Mouse (Mus musculus) CH12.LX (cell line): ENCODE results near the gene Jdp2. TPM values are rescaled to one million over a fixed set of nuclear protein-coding genes. Genes with fewer than 3 reads are reported as not detected.

Source experiments
- DNase-seq: peaks from one replicate; pipeline ENCODE4 v3.0.0-alpha.2; 2013; ENCODE audit errors: extremely low read depth
- H3K27ac ChIP-seq: 2 replicates; pipeline ENCODE4 v1.5.1; 2012; ENCODE audit warnings: low read depth, mild to moderate bottlenecking, control low read depth, moderate library complexity; ENCODE audit not compliant: insufficient read depth
- H3K27me3 ChIP-seq: replicated peaks from 2 replicates; pipeline ENCODE3; 2012; ENCODE audit warnings: inconsistent platforms
- H3K36me3 ChIP-seq, 2 experiments: replicated peaks in 1 of 2; 2 replicates each; pipeline versions ENCODE3 to v1.6.1; 2012; ENCODE audit warnings: inconsistent platforms in 1 of 2, low read length in 1 of 2, mild to moderate bottlenecking in 1 of 2, mixed read lengths in 1 of 2, moderate library complexity in 1 of 2; ENCODE audit not compliant: control insufficient read depth in 1 of 2, insufficient read depth in 1 of 2
- H3K4me1 ChIP-seq, 2 experiments: 2 replicates each; pipeline ENCODE4 v1.6.1; 2012; ENCODE audit warnings: inconsistent platforms in 1 of 2, moderate library complexity in 1 of 2; ENCODE audit not compliant: insufficient read depth in 2 of 2, control insufficient read depth in 1 of 2
- H3K4me2 ChIP-seq: 2 replicates; pipeline ENCODE4 v1.6.1; 2012; ENCODE audit warnings: low read depth, mild to moderate bottlenecking, control low read depth; ENCODE audit not compliant: poor library complexity, insufficient read depth, severe bottlenecking
- H3K4me3 ChIP-seq, 3 experiments: fragments of 150-350 bp in 1 of 3; sonication (generic) in 1 of 3; replicated peaks in 1 of 3; 2 replicates each; pipeline versions ENCODE3 to v1.5.1; 2011 to 2012; ENCODE audit warnings: low read depth in 2 of 3, low read length in 2 of 3, mild to moderate bottlenecking in 2 of 3, moderate library complexity in 2 of 3, control low read depth in 1 of 3, improper control_type of control experiment in 1 of 3, inconsistent platforms in 1 of 3, mixed read lengths in 1 of 3; ENCODE audit not compliant: poor library complexity in 1 of 3
- H3K79me2 ChIP-seq: replicated peaks from 2 replicates; pipeline ENCODE4 v1.6.1; 2012; ENCODE audit warnings: mild to moderate bottlenecking, moderate library complexity; ENCODE audit not compliant: control insufficient read depth, poor library complexity, insufficient read depth, severe bottlenecking; ENCODE audit errors: extremely low read depth
- H3K9ac ChIP-seq: 2 replicates; pipeline ENCODE4 v1.6.1; 2012; ENCODE audit warnings: low read depth, mild to moderate bottlenecking, control low read depth, moderate library complexity; ENCODE audit not compliant: insufficient read depth
- H3K9me3 ChIP-seq: replicated peaks from 2 replicates; pipeline ENCODE3; 2012; ENCODE audit warnings: low read length, inconsistent platforms, mixed read lengths
- BHLHE40 ChIP-seq: IDR thresholded peaks from 2 replicates; pipeline ENCODE4 v1.6.1; 2011; ENCODE audit warnings: mild to moderate bottlenecking, low read depth, low read length, improper control_type of control experiment
- CHD1 ChIP-seq: IDR thresholded peaks from 2 replicates; pipeline ENCODE4 v1.6.1; 2012; ENCODE audit warnings: low read depth, low read length, improper control_type of control experiment, inconsistent platforms
- CHD2 ChIP-seq: IDR thresholded peaks from 2 replicates; pipeline ENCODE4 v1.6.1; 2011; ENCODE audit warnings: low read length, improper control_type of control experiment
- CTCF ChIP-seq, 2 experiments: IDR thresholded peaks in 1 of 2; conservative IDR thresholded peaks in 1 of 2; 2 replicates each; pipeline ENCODE4 v1.5.1; 2011 to 2012; ENCODE audit warnings: low read depth in 2 of 2, low read length in 2 of 2, improper control_type of control experiment in 1 of 2, inconsistent platforms in 1 of 2, mild to moderate bottlenecking in 1 of 2, moderate library complexity in 1 of 2
- ELF1 ChIP-seq: IDR thresholded peaks from 2 replicates; pipeline ENCODE4 v1.6.1; 2014; ENCODE audit warnings: low read depth, mild to moderate bottlenecking, inconsistent platforms, low read length, improper control_type of control experiment
- EP300 ChIP-seq: IDR thresholded peaks from 2 replicates; pipeline ENCODE4 v1.6.1; 2011; ENCODE audit warnings: low read length, improper control_type of control experiment
- GABPA ChIP-seq: IDR thresholded peaks from 2 replicates; pipeline ENCODE4 v1.6.1; 2012; ENCODE audit warnings: low read depth, low read length, improper control_type of control experiment, inconsistent platforms; ENCODE audit not compliant: insufficient replicate concordance
- HCFC1 ChIP-seq: IDR thresholded peaks from 2 replicates; pipeline ENCODE4 v1.6.1; 2012; ENCODE audit warnings: low read depth, mild to moderate bottlenecking, inconsistent platforms, low read length, improper control_type of control experiment
- IRF4 ChIP-seq: IDR thresholded peaks from 2 replicates; pipeline ENCODE4 v1.6.1; 2014; ENCODE audit warnings: low read depth, mild to moderate bottlenecking, inconsistent platforms, low read length, improper control_type of control experiment
- JUN ChIP-seq: IDR thresholded peaks from 2 replicates; pipeline ENCODE4 v1.6.1; 2011; ENCODE audit warnings: low read depth, mild to moderate bottlenecking, low read length, improper control_type of control experiment, moderate library complexity; ENCODE audit not compliant: insufficient read depth
- JUND ChIP-seq: conservative IDR thresholded peaks from 2 replicates; pipeline ENCODE4 v1.6.1; 2011; ENCODE audit warnings: low read depth, low read length, improper control_type of control experiment
- MAFK ChIP-seq: IDR thresholded peaks from 2 replicates; pipeline ENCODE4 v1.6.1; 2011; ENCODE audit warnings: low read length, improper control_type of control experiment; ENCODE audit not compliant: insufficient replicate concordance
- MAX ChIP-seq: IDR thresholded peaks from 2 replicates; pipeline ENCODE4 v1.6.1; 2011; ENCODE audit warnings: low read length, improper control_type of control experiment
- MAZ ChIP-seq: IDR thresholded peaks from 2 replicates; pipeline ENCODE4 v1.6.1; 2012; ENCODE audit warnings: low read depth, mild to moderate bottlenecking, inconsistent platforms, low read length, improper control_type of control experiment, moderate library complexity
- MEF2A ChIP-seq: IDR thresholded peaks from 2 replicates; pipeline ENCODE4 v1.6.1; 2014; ENCODE audit warnings: low read depth, mild to moderate bottlenecking, inconsistent platforms, low read length, improper control_type of control experiment, borderline replicate concordance
- MXI1 ChIP-seq: IDR thresholded peaks from 2 replicates; pipeline ENCODE4 v1.6.1; 2011; ENCODE audit warnings: mild to moderate bottlenecking, low read depth, low read length, improper control_type of control experiment
- MYC ChIP-seq: IDR thresholded peaks from 2 replicates; pipeline ENCODE4 v1.6.1; 2011; ENCODE audit warnings: low read depth, mild to moderate bottlenecking, improper control_type of control experiment, low read length
- NELFE ChIP-seq: IDR thresholded peaks from 2 replicates; pipeline ENCODE4 v1.6.1; 2011; ENCODE audit warnings: low read depth, low read length, improper control_type of control experiment
- NRF1 ChIP-seq: IDR thresholded peaks from 2 replicates; pipeline ENCODE4 v1.6.1; 2014; ENCODE audit warnings: low read depth, mild to moderate bottlenecking, inconsistent platforms, low read length, improper control_type of control experiment, moderate library complexity
- PAX5 ChIP-seq: IDR thresholded peaks from 2 replicates; pipeline ENCODE4 v1.6.1; 2012; ENCODE audit warnings: low read length, inconsistent platforms, mixed read lengths
- POLR2A ChIP-seq: IDR thresholded peaks from 2 replicates; pipeline ENCODE4 v1.6.1; 2011; ENCODE audit warnings: low read depth, mild to moderate bottlenecking, improper control_type of control experiment, low read length
- POLR2AphosphoS2 ChIP-seq: IDR thresholded peaks from 2 replicates; pipeline ENCODE4 v1.6.1; 2011; ENCODE audit warnings: low read depth, low read length, improper control_type of control experiment
- RCOR1 ChIP-seq: conservative IDR thresholded peaks from 2 replicates; pipeline ENCODE4 v1.6.1; 2012; ENCODE audit warnings: low read depth, mild to moderate bottlenecking, inconsistent platforms, low read length, improper control_type of control experiment
- SIN3A ChIP-seq: IDR thresholded peaks from 2 replicates; pipeline ENCODE4 v1.6.1; 2012; ENCODE audit warnings: low read length, improper control_type of control experiment, inconsistent platforms
- SMC3 ChIP-seq: IDR thresholded peaks from 2 replicates; pipeline ENCODE4 v1.6.1; 2011; ENCODE audit warnings: low read depth, low read length, improper control_type of control experiment
- UBTF ChIP-seq: IDR thresholded peaks from 2 replicates; pipeline ENCODE4 v1.6.1; 2012; ENCODE audit warnings: low read depth, mild to moderate bottlenecking, inconsistent platforms, low read length, improper control_type of control experiment, moderate library complexity
- USF1 ChIP-seq: IDR thresholded peaks from 2 replicates; pipeline ENCODE4 v1.6.1; 2014; ENCODE audit warnings: low read depth, mild to moderate bottlenecking, inconsistent platforms, low read length, improper control_type of control experiment
- USF2 ChIP-seq: conservative IDR thresholded peaks from 2 replicates; pipeline ENCODE4 v1.6.1; 2011; ENCODE audit warnings: low read depth, low read length, improper control_type of control experiment
- ZC3H11A ChIP-seq: IDR thresholded peaks from 2 replicates; pipeline ENCODE4 v1.6.1; 2012; ENCODE audit warnings: low read depth, mild to moderate bottlenecking, inconsistent platforms, low read length, improper control_type of control experiment
- ZKSCAN1 ChIP-seq: IDR thresholded peaks from 2 replicates; pipeline ENCODE4 v1.6.1; 2012; ENCODE audit warnings: low read depth, inconsistent platforms, low read length, improper control_type of control experiment, borderline replicate concordance
- ZMIZ1 ChIP-seq: IDR thresholded peaks from 2 replicates; pipeline ENCODE4 v1.6.1; 2012; ENCODE audit warnings: low read depth, mild to moderate bottlenecking, inconsistent platforms, low read length, improper control_type of control experiment
- ZNF384 ChIP-seq: IDR thresholded peaks from 2 replicates; pipeline ENCODE4 v1.6.1; 2012; ENCODE audit warnings: low read depth, low read length, improper control_type of control experiment, inconsistent platforms
- dilution Hi-C: fragments of 300-500 bp; cut with MboI; formaldehyde crosslinking; loops from 2 replicates; pipeline ENCODE4 v1.14.3; 2020; ENCODE audit warnings: low sequenced_read_pairs; ENCODE audit not compliant: extremely low pct_unique_long_range_greater_than_20kb, extremely low pct_ligation_motif_present
- in situ Hi-C: fragments of 300-500 bp; cut with MboI; formaldehyde crosslinking; loops from 3 replicates; pipeline ENCODE4 v1.14.3; 2019; ENCODE audit warnings: low sequenced_read_pairs, low pct_ligation_motif_present, low pct_unique_long_range_greater_than_20kb, mixed read lengths
- polyA plus RNA-seq: library from polyadenylated mRNA; unstranded; fragments of >175 nt; gene quantifications from 2 replicates; pipeline ENCODE4 v1.2.1, GENCODE M21; 2012; ENCODE audit warnings: low read depth; ENCODE audit not compliant: insufficient read length
- total RNA-seq, 2 experiments: library from RNA; depleted of rRNA; stranded (reverse); fragments of 300-350 nt in 1 of 2; fragments of >200 nt in 1 of 2; gene quantifications; 2 replicates each; pipeline ENCODE4 v1.2.3; 2012 to 2014

Jdp2 gene
- total and polyA plus RNA-seq, 3 experiments, result 64.7 to 104 (median 86.5) TPM

- Histone ChIP-seq H3K27ac (peak overlapping the region; percentile 72), H3K27me3 (no peaks in the 10 kb centered on the region), H3K4me3 (no peak overlapping the region), H3K4me2 (no peak overlapping the region), H3K36me3 (peaks cover 48 to 90% of the 10 kb centered on the region in 2 experiments), H3K9ac (no peak overlapping the region), H3K9me3 (no peaks in the 10 kb centered on the region), H3K79me2 (peaks cover 5% of the 10 kb centered on the region), H3K4me1 (peaks cover 16 to 97% of the 10 kb centered on the region in 2 experiments)
- dilution Hi-C loops (no loop called here), in situ Hi-C loops (no loop called here)
- TF ChIP-seq NELFE (no peak), POLR2AphosphoS2 (no peak), MAFK (no peak), UBTF (no peak), USF2 (no peak), RCOR1 (no peak), ELF1 (no peak), POLR2A (no peak), ZC3H11A (no peak), USF1 (no peak), CTCF (conservative IDR thresholded peaks at IDR 0.05 in 1 of 2, IDR thresholded peaks at IDR 0.05 in 1 of 2; ENCODE audit: low read depth in 2 of 2, low read length in 2 of 2) (no peak), JUND (no peak), CHD1 (no peak), ZMIZ1 (no peak), NRF1 (no peak), MXI1 (no peak), ZKSCAN1 (no peak), IRF4 (no peak), EP300 (no peak), MAZ (no peak)
- DNase-seq, result no peak
These were observed 24.9 kb downstream of the Jdp2 start for GRCm38 (mm10) chr12:85623711-85624110.

GRCm38 (mm10) chr12:85624652-85625051 is 25.8 kb downstream of the Jdp2 start:
- peak; percentile 87 for DNase-seq
- in situ Hi-C loops, result no loop called here
- peak; percentile 53; the same call in 1 of the 2 replicates for TF ChIP-seq MEF2A
- TF ChIP-seq RCOR1, result 0 out of 2 replicates have a peak, but pooled peaks have one; percentile 16
- no peak for TF ChIP-seq ELF1
- TF ChIP-seq IRF4, result peak; percentile 81
- no peak for TF ChIP-seq NELFE
- no peak; the same call in 1 of the 2 replicates for TF ChIP-seq MYC
- TF ChIP-seq MXI1, result peak; percentile 62; the same call in 1 of the 2 replicates
- peak; percentile 76 for TF ChIP-seq MAX
- no peak; the same call in 1 of the 2 replicates for TF ChIP-seq CHD2
- TF ChIP-seq SMC3, result 0 out of 2 replicates have a peak, but pooled peaks have one; percentile 1
- TF ChIP-seq PAX5, result no peak
- TF ChIP-seq BHLHE40, result peak; percentile 92
- TF ChIP-seq SIN3A, result peak; percentile 85
- no peak for TF ChIP-seq HCFC1
- TF ChIP-seq MAFK, result 0 out of 2 replicates have a peak, but pooled peaks have one; percentile 18
- TF ChIP-seq JUN, result no peak
- TF ChIP-seq GABPA, result no peak
- TF ChIP-seq ZC3H11A, result no peak
- no peak; the same call in 1 of the 2 replicates for TF ChIP-seq UBTF
- TF ChIP-seq ZNF384, result peak; percentile 93
- peak; percentile 62; the same call in 1 of the 2 replicates for TF ChIP-seq ZKSCAN1

More at GRCm38 (mm10) chr12:85624652-85625051, 25.8 kb downstream of the Jdp2 start:
- no peaks in the 10 kb centered on the region for H3K9me3 ChIP-seq
- peaks cover 48 to 90% of the 10 kb centered on the region in 2 experiments for H3K36me3 ChIP-seq
- H3K79me2 ChIP-seq, result peaks cover 5% of the 10 kb centered on the region
- peaks cover 16 to 96% of the 10 kb centered on the region in 2 experiments for H3K4me1 ChIP-seq
- 0 out of 2 replicates have a peak overlapping the region, but pooled peaks have one; percentile 2 for H3K4me2 ChIP-seq
- peak overlapping the region; percentile 72 for H3K27ac ChIP-seq
- no peak overlapping the region for H3K9ac ChIP-seq
- H3K27me3 ChIP-seq, result no peaks in the 10 kb centered on the region
- dilution Hi-C loops, result no loop called here
- no peak overlapping the region for H3K4me3 ChIP-seq
